Mouse (Mus musculus) cerebellum, adult 9-11 months (tissue): Measurements from ENCODE around the gene Olfr130.

ENCODE experiments used
- DNase-seq: peaks from one replicate; pipeline ENCODE4 v3.0.0; 2022

Gene Olfr130

GRCm38 (mm10) chr17:38063621-38064020 is at the start of gene Olfr130:
Olfr130 (plus strand) TSS chr17:38063921.
- no peak for DNase-seq

DNA sequence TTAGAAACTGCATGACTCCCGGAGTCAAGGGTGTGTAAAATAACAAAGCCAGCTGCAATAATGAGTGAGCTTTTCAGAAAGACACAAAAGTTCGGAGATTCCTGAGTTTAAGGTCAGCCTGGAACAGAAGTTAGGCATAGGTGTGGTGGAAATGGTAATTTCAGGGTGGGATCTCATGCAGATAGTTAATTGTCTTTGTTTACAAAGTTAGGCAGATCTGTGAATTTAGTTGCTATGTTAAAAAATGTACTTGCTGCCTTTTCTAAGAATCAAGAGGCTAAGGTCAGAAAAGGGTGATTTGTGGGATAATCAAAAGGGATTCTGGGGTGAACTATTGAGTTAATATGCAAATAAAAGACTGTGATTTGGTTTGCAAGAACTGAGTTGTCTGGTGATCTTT is 47.4 kb upstream of the Olfr130 start:
- no peak for DNase-seq

DNA sequence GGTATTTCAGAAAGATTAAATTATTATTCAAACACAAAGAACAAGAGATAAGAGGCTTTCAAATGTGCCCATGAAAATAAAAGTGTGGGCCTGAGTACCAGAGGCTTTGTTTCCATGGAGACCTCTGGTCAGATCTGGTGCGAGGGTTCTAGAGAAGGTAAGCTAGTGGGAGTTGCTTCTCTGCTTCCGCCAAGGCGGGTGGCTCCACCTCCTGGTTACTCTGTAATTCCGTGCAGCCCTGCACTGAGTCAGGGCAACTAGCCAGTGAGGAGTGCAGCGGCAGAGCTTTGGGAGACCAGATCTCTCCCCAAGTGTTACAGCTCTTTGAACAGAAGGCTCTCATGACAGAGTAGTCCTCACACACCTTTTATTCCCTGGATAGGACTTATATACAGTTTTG is 37.4 kb upstream of the Olfr130 start:
- DNase-seq, result no peak

GRCm38 (mm10) chr17:38059979-38060378 is 3.7 kb upstream of the Olfr130 start, which contains the start of gene Olfr129:
Olfr129 (minus strand) TSS chr17:38060079.
- DNase-seq, result no peak

DNA sequence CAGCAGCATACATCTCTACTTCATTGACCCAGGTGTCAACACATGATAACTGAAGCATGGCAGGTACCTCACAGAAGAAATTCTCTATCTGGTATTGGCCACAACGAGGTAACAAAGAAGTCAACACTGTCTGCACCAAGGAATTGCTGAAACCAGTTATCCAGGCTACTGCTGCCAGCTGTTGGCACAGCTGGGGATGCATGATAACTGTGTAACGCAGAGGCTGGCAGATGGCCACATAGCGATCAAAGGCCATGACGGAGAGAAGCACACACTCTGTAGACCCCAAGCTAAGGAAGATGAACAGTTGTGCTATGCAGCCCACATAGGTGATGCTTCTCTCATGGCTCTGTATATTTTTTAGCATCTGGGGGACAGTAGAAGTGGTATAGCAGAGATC is 18.6 kb downstream of the Olfr130 start:
- DNase-seq, result no peak

- no peak for DNase-seq
These were observed 24.9 kb downstream of the Olfr130 start, which contains the start of gene Olfr131 for GRCm38 (mm10) chr17:38088593-38088992. Olfr131 (minus strand) TSS chr17:38088693.
